Mouse (Mus musculus): ENCODE data around the gene Osm.

GRCm38 (mm10) chr11:4257756-4258155 lies 21.5 kb downstream of the Osm start:
- TF ChIP-seq CTCF (IDR thresholded peaks at IDR 0.05; ENCODE audit: borderline replicate concordance, extremely low read depth, insufficient read depth, insufficient read length) (no peak), POLR2A (IDR thresholded peaks at IDR 0.05; ENCODE audit: borderline replicate concordance, extremely low read depth, insufficient read depth, insufficient read length, poor library complexity, severe bottlenecking) (no peak)
